Mouse (Mus musculus) forebrain, embryonic 15.5 days (tissue): ENCODE measurements around the gene Cep72. TPM values are rescaled to one million over a fixed set of nuclear protein-coding genes. Genes with fewer than 3 reads are reported as not detected.

ENCODE experiments used
- ATAC-seq: fragments of 200-750 bp; cut with Nextera tagmentation; replicated peaks from 2 replicates; pipeline ENCODE4 v1.8.0; 2017; ENCODE audit warnings: mild to moderate bottlenecking, moderate TSS enrichment, moderate library complexity
- H3K27ac ChIP-seq: fragments of 300-500 bp; sonication (generic); replicated peaks from 2 replicates; pipeline ENCODE4 v1.5.1; 2015; ENCODE audit warnings: mild to moderate bottlenecking, inconsistent platforms
- H3K27me3 ChIP-seq: fragments of 300-500 bp; sonication (generic); 2 replicates; pipeline ENCODE4 v1.6.1; 2015; ENCODE audit warnings: inconsistent platforms
- H3K36me3 ChIP-seq: fragments of 300-500 bp; sonication (generic); 2 replicates; pipeline ENCODE4 v1.6.1; 2015; ENCODE audit warnings: mild to moderate bottlenecking, inconsistent platforms
- H3K4me1 ChIP-seq: fragments of 300-500 bp; sonication (generic); 2 replicates; pipeline ENCODE4 v1.6.1; 2015; ENCODE audit warnings: inconsistent platforms
- H3K4me2 ChIP-seq: fragments of 300-500 bp; sonication (generic); replicated peaks from 2 replicates; pipeline ENCODE4 v1.6.1; 2015; ENCODE audit warnings: mild to moderate bottlenecking, inconsistent platforms
- H3K4me3 ChIP-seq: fragments of 300-500 bp; sonication (generic); 2 replicates; pipeline ENCODE4 v1.5.1; 2015; ENCODE audit warnings: mild to moderate bottlenecking, inconsistent platforms
- H3K9ac ChIP-seq: fragments of 300-500 bp; sonication (generic); replicated peaks from 2 replicates; pipeline ENCODE4 v1.6.1; 2015; ENCODE audit warnings: mild to moderate bottlenecking, inconsistent platforms
- H3K9me3 ChIP-seq: fragments of 300-500 bp; sonication (generic); 2 replicates; pipeline ENCODE4 v1.6.1; 2016; ENCODE audit warnings: inconsistent platforms
- WGBS: fragments of 180-500 bp; shearing (Covaris S2); methylation state at CpG from one replicate; pipeline ENCODE4 v1.1.7; 2015; ENCODE audit warnings: mixed read lengths; 5-methylcytosine and 5-hydroxymethylcytosine counted together
- polyA plus RNA-seq: library from polyadenylated mRNA; unstranded; fragments of >200 nt; fragmentation: Nextera tagmentation; extraction: Ambion mirVana; gene quantifications from 2 replicates; pipeline ENCODE4 v1.2.1, GENCODE M21; 2015

The Cep72 gene
- polyA plus RNA-seq, 1 experiment from 2014 or later = 13.1 TPM

DNA sequence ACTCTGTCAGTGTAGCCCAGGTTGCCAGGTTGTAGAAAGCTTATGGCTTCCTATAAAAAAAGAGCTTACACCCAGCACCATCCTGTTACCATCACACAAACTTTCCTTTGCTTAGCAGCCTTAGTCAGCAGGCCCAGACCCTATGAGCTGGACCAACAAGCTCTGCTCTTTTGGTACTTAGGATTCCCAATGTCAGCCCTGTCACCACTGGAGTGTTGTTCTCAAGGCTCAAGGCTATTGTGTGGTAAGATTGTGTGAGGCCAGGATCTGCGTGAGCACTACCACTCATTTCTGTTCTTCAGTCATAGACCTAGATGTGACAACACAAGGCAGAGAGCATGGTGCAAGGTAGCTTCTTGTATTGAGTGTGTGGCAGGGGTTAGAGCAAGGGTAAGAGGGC is 4.5 kb upstream of the Cep72 start:
- Histone ChIP-seq H3K9ac (no peak overlapping the region), H3K36me3 (no peaks in the 10 kb centered on the region), H3K4me2 (no peak overlapping the region), H3K4me1 (0 out of 2 replicates have a peak, but pooled peaks cover under 1% of the 10 kb centered on the region), H3K27ac (no peak overlapping the region), H3K4me3 (no peak overlapping the region), H3K9me3 (no peaks in the 10 kb centered on the region), H3K27me3 (no peaks in the 10 kb centered on the region)
- no peak for ATAC-seq
- 81% methylated on average over 1 of the region's 1 CpGs for WGBS

- Histone ChIP-seq H3K9ac (no peak overlapping the region), H3K36me3 (no peaks in the 10 kb centered on the region), H3K27ac (no peak overlapping the region), H3K27me3 (no peaks in the 10 kb centered on the region), H3K4me2 (no peak overlapping the region), H3K9me3 (no peaks in the 10 kb centered on the region), H3K4me3 (no peak overlapping the region), H3K4me1 (peaks cover 8% of the 10 kb centered on the region; the same call in 1 of the 2 replicates)
- ATAC-seq = no peak
- 97% methylated on average over 1 of the region's 1 CpGs for WGBS
Observed at GRCm38 (mm10) chr13:74063340-74064050, 1.4 kb upstream of the Cep72 start.

GRCm38 (mm10) chr13:74062378-74063128 is 454 bp upstream of the Cep72 start:
- peaks cover 8% of the 10 kb centered on the region; the same call in 1 of the 2 replicates for H3K4me1 ChIP-seq

DNA sequence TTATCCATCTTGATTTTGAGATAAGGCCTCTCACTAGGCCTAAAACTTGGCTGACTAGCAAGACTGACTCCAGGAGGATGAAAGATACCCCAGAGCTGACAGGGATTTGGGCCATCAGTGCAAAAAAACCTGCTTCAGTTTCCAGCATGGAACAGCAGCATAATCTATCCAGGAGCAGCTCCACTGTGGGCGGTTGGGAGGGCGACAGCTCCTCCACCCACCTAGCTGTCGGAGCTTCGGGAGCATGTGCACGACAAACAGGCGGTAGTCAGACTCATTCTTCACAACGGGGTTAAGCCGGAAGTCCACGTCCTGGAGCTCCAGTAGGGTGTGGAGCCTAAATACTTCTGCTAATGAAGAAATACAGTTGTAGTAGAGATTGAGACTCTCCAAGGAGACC is 4.0 kb downstream of the Cep72 start:
- ATAC-seq = no peak
- Histone ChIP-seq H3K9ac (no peak overlapping the region), H3K4me3 (no peak overlapping the region), H3K27ac (no peak overlapping the region), H3K4me1 (peaks cover 8% of the 10 kb centered on the region; the same call in 1 of the 2 replicates), H3K36me3 (no peaks in the 10 kb centered on the region), H3K4me2 (no peak overlapping the region), H3K9me3 (no peaks in the 10 kb centered on the region), H3K27me3 (no peaks in the 10 kb centered on the region)
- 94% methylated on average over 9 of the region's 9 CpGs for whole genome bisulfite sequencing

More at GRCm38 (mm10) chr13:74062378-74063128, 454 bp upstream of the Cep72 start:
- 27% methylated on average over 11 of the region's 11 CpGs for WGBS
- Histone ChIP-seq H3K9ac (no peak overlapping the region), H3K27ac (no peak overlapping the region), H3K4me2 (peak overlapping the region; percentile 56), H3K9me3 (no peaks in the 10 kb centered on the region), H3K4me3 (peak overlapping the region; percentile 97), H3K27me3 (no peaks in the 10 kb centered on the region), H3K36me3 (no peaks in the 10 kb centered on the region)
- ATAC-seq = no peak

DNA sequence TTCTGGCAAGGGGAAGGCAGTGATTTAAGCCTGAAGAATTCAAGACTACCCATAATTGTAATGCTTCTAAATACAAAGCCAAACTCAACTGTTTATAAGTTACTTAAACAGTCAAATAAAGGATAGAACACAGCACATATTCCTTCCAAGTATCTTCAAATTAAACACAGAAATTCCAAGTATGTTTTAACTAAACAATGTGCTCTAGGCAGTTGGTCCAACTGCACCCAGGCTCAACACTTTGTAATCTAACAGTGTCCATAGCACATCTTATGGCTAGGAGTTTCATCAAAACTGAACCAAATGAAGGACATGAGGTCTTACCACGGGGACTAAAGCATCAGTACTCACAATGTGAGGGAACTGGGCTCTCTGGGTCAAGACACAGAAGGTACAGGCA is 5.9 kb downstream of the Cep72 start:
- no peaks in the 10 kb centered on the region for H3K27me3 ChIP-seq
- no peak for ATAC-seq
- no peaks in the 10 kb centered on the region for H3K36me3 ChIP-seq
- H3K27ac ChIP-seq = no peak overlapping the region
- no peak overlapping the region for H3K9ac ChIP-seq
- H3K4me3 ChIP-seq = no peak overlapping the region
- no peak overlapping the region for H3K4me2 ChIP-seq
- H3K4me1 ChIP-seq = peaks cover 4% of the 10 kb centered on the region; the same call in 1 of the 2 replicates
- H3K9me3 ChIP-seq = no peaks in the 10 kb centered on the region
- 89% methylated on average over 1 of the region's 1 CpGs for WGBS

DNA sequence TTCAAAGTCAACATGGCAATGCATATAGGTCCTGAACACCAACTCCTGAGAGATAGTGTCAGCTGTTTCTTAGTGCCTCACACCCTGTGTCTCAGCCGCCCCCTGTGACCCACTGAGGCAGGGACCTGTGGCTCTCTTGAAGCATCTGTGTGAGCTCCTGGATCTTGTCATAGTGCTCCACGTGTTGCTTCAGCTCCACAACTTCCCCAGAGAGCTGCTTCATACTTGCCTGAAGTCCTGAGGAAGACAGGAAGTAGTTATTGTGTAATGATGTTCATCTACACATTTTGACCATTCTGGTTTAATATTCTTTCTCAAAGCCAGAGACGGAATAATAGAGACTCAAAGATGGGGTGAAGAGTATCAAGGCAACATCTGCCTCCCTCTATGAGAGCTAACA is 22.2 kb downstream of the Cep72 start:
- ATAC-seq = no peak
- Histone ChIP-seq H3K4me1 (no peaks in the 10 kb centered on the region), H3K9ac (no peak overlapping the region), H3K4me3 (no peak overlapping the region), H3K27me3 (no peaks in the 10 kb centered on the region), H3K4me2 (no peak overlapping the region), H3K9me3 (no peaks in the 10 kb centered on the region), H3K27ac (no peak overlapping the region), H3K36me3 (peaks cover 11% of the 10 kb centered on the region; the same call in 1 of the 2 replicates)
- 92% methylated on average over 3 of the region's 3 CpGs for WGBS

DNA sequence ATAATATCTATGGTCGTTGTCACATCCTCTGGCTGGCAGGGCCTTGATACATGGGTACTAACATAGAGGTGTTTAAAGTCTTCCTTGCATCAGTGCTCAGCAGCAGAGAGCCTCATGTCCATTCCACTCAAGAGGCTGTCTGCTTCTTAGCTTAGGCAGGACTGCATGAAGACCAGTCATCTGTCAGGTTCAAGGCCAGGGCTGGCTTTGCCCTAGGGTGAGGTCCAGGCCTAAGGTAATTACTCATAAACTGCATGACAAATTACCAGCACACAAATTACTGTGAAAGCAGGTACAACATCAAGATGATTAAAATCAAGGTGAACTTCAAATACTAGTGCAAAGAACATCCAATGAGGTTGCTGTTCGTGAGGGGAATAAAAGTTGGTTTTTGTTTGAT is 26.3 kb downstream of the Cep72 start:
- ATAC-seq = no peak
- H3K27me3 ChIP-seq = no peaks in the 10 kb centered on the region
- no peaks in the 10 kb centered on the region for H3K9me3 ChIP-seq
- no peak overlapping the region for H3K4me3 ChIP-seq
- 92% methylated on average over 2 of the region's 2 CpGs for WGBS
- peaks cover 9% of the 10 kb centered on the region; the same call in 1 of the 2 replicates for H3K36me3 ChIP-seq
- no peak overlapping the region for H3K4me2 ChIP-seq
- no peak overlapping the region for H3K27ac ChIP-seq
- H3K4me1 ChIP-seq = no peaks in the 10 kb centered on the region
- no peak overlapping the region for H3K9ac ChIP-seq

DNA sequence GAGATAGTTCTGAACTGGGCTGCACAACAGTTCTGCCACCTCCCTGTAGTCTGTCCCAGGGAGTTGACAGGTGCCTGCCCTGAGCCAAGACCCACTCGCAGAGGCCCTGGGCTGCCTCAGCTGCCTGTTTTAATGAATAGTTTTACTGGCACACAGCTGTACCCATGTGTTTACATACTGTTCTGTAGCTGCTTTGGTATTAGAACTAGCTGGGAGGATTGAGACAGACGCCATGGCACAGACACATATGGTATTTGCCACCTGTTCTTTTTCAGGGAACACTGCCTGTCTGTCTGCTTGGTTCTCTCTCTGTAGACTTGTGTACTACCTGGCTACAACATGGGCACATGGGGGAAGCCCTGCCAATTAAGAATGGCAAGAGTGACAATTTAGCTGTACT is 27.3 kb downstream of the Cep72 start:
- Histone ChIP-seq H3K36me3 (peaks cover 3% of the 10 kb centered on the region; the same call in 1 of the 2 replicates), H3K27ac (no peak overlapping the region), H3K9ac (no peak overlapping the region), H3K4me3 (no peak overlapping the region), H3K4me2 (no peak overlapping the region), H3K9me3 (no peaks in the 10 kb centered on the region), H3K27me3 (no peaks in the 10 kb centered on the region), H3K4me1 (no peaks in the 10 kb centered on the region)
- WGBS = 73% methylated on average over 2 of the region's 2 CpGs
- peak; percentile 55 for ATAC-seq

GRCm38 (mm10) chr13:74031133-74031532 is 31.0 kb downstream of the Cep72 start:
- Histone ChIP-seq H3K4me3 (no peak overlapping the region), H3K27me3 (no peaks in the 10 kb centered on the region), H3K9me3 (no peaks in the 10 kb centered on the region), H3K36me3 (no peaks in the 10 kb centered on the region), H3K9ac (no peak overlapping the region), H3K4me1 (0 out of 2 replicates have a peak, but pooled peaks cover 1% of the 10 kb centered on the region), H3K27ac (no peak overlapping the region), H3K4me2 (no peak overlapping the region)
- WGBS = 88% methylated on average over 8 of the region's 8 CpGs
- no peak for ATAC-seq

- WGBS = 90% methylated on average over 7 of the region's 7 CpGs
- H3K27me3 ChIP-seq = no peaks in the 10 kb centered on the region
- no peak overlapping the region for H3K4me2 ChIP-seq
- no peak overlapping the region for H3K9ac ChIP-seq
- 0 out of 2 replicates have a peak, but pooled peaks cover 3% of the 10 kb centered on the region for H3K4me1 ChIP-seq
- no peak overlapping the region for H3K4me3 ChIP-seq
- H3K9me3 ChIP-seq = no peaks in the 10 kb centered on the region
- ATAC-seq = no peak
- H3K27ac ChIP-seq = no peak overlapping the region
- H3K36me3 ChIP-seq = no peaks in the 10 kb centered on the region
Observed at GRCm38 (mm10) chr13:74030691-74031090, 31.4 kb downstream of the Cep72 start.

DNA sequence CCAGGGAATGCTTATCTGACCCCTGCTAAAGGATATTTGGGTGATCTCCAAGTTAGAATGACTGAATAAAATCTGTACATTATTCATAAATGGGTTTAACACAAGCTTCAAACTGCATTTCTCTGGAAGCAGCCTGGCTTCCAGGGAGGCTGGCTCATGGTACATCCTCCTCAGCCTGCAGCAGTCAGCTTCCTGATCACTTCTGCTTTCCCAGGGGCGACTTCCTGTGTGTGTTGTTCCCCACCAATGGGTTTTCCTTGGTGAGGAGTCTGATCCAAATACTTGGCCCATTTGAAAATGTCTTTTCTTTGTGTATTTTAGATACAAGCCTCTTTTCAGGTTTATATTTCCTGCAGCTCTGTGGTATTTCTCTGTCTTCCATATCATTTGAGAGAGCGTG is 33.1 kb downstream of the Cep72 start:
- 85% methylated on average over 2 of the region's 2 CpGs for WGBS

GRCm38 (mm10) chr13:74028116-74028515 is 34.0 kb downstream of the Cep72 start:
- 73% methylated on average over 2 of the region's 2 CpGs for WGBS
- Histone ChIP-seq H3K4me1 (peaks cover 10% of the 10 kb centered on the region; the same call in 1 of the 2 replicates), H3K27me3 (no peaks in the 10 kb centered on the region), H3K9ac (no peak overlapping the region), H3K36me3 (no peaks in the 10 kb centered on the region), H3K4me3 (no peak overlapping the region), H3K4me2 (no peak overlapping the region), H3K9me3 (no peaks in the 10 kb centered on the region), H3K27ac (no peak overlapping the region)
- ATAC-seq = no peak

More for the DNA sequence above, 33.1 kb downstream of the Cep72 start:
- Histone ChIP-seq H3K27me3 (no peaks in the 10 kb centered on the region), H3K9me3 (no peaks in the 10 kb centered on the region), H3K9ac (no peak overlapping the region), H3K4me1 (peaks cover 10% of the 10 kb centered on the region; the same call in 1 of the 2 replicates), H3K4me3 (no peak overlapping the region), H3K27ac (no peak overlapping the region), H3K36me3 (no peaks in the 10 kb centered on the region), H3K4me2 (no peak overlapping the region)
- ATAC-seq = no peak
